Mouse (Mus musculus) G1E (cell line): ENCODE measurements around the gene Faf1.

Experiments used
- CTCF ChIP-seq: IDR thresholded peaks from 2 replicates; pipeline ENCODE4 v1.5.1; 2012; ENCODE audit warnings: low read depth, low read length, inconsistent platforms, mixed read lengths
- POLR2AphosphoS5 ChIP-seq: IDR thresholded peaks from 2 replicates; pipeline ENCODE4 v1.6.1; 2012; ENCODE audit warnings: low read depth, low read length, inconsistent platforms; ENCODE audit not compliant: insufficient replicate concordance

DNA sequence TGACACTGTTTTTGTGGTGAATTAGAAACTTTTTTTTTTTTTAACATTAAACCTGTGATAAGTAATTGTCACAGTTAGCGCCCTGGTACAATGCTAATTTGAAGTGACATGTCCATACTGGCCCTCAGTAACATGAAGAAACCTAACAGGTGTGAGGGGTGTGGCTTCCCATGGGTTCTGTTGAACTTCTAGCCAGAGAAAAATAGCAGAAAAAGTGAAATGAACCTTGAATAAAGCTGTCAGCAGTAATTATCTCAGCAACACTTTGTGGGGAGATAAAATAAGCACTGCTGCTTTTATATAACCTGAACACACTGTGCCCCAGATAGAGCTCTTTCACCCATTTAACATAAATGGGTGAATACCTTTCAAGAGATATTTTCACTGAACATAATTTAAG, 139.2 kb downstream of the Faf1 start:
- no peak for TF ChIP-seq CTCF
- no peak for TF ChIP-seq POLR2AphosphoS5
